Mouse (Mus musculus) layer of hippocampus, adult 9-11 months (tissue): ENCODE results near the gene Rhog.

Source experiments
- DNase-seq: peaks from one replicate; pipeline ENCODE4 v3.0.0; 2022

Gene Rhog

GRCm38 (mm10) chr7:102249896-102250630 is 5.8 kb downstream of the Rhog start:
- DNase-seq: peak; percentile 70

DNA sequence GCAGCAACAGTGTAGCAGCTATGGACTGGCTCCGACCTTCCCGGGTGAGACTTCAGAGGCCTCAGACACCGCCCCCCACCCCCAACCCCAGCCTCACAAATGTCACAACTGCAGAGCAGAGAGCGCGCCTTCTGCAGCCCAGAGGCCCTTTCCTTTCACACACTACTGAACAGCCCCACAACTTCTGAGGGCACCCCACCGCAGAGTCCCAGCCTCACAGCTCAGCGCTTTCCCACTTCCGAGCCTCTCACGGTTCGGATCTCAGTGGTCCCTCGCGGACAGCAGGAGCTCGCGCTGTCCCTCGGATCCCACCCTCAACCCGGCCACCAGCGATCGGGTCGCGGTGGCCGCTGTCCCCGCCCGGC is 6.3 kb downstream of the Rhog start:
- no peak for DNase-seq

- DNase-seq: no peak
Observed at GRCm38 (mm10) chr7:102248691-102249404, 7.0 kb downstream of the Rhog start.

DNA sequence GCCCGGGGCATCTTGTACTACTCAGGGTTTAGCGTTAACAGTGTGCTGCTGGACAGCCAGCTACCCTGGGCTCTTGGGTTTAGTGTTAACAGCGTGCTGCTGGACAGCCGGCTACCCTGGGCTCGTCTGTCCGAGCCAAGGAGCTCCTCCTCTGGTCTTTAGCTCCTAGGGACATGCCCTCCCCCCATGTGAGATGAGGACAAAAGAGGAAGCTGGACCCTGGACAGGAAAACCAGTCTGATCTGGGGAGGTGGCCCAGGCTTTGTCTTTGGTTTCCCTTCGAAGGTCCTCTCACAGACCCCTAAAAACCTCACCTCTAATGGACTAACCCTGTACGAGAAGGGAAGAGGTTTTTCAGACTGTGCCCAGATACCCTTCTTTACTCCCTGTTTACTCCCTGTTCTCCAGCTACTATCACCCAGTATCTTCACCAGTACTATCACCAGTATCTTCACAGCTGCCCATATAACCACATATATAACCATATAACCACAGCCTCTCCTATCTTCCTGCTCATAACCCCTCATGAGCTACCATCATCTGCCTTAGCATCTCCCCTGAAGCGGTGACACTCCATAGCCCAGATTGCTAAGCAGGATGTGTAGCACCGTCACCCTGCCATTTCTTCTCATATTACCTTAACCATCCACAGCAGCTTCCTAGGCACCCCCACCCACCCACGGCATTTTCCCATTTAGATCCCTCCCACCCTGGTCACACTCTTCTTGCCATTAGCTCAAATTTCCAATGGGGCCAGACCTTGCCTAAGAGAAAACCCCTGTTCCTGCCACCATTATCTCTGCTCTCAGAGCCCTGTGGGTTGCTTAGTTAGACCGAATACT is 8.7 kb downstream of the Rhog start:
- DNase-seq: no peak

GRCm38 (mm10) chr7:102246265-102246664 is 9.6 kb downstream of the Rhog start:
- DNase-seq: no peak

DNA sequence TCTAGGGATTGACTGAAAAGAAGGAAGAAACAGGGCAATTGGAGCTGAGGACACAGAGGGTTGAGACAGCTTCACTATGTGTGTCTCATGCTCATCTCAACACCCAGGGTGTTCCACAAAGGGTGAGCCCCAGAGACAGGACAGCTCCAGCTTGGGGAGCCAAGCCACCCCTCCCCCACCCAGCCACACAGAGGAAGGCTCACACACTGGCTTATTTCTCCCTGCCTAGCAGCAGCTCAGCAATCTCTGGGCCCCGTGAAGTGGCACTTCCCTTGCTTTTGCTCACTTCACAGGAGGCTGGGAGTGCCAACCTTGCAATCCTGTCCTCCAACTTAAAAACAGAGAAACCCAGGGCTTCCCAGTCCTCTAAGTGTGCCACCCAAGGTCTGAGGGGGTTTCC is 10.1 kb downstream of the Rhog start:
- DNase-seq: peak; percentile 83

- no peak for DNase-seq
Observed at GRCm38 (mm10) chr7:102244782-102245535, 10.9 kb downstream of the Rhog start.

DNA sequence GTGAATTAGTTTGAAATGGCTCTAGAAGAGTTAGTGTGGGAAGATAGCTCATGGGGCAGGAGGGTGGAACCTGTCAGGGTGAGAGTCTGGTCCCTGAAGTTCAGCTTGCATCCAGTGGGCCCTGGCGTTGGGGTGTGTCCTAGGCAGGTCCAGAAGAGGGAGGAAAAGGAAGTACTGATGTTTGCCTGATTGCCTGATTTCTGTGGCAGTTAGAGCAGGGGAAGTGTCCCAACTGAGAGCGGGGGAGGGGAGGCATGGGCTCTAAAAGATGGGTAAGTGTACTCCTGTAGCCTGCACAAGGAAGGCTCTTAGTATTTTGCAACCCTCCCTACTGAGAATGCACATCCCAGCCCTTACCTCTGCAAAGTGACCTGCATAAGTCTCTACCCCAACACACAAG is 12.0 kb downstream of the Rhog start:
- DNase-seq: no peak

- no peak for DNase-seq
Observed at GRCm38 (mm10) chr7:102242917-102243316, 12.9 kb downstream of the Rhog start.

DNA sequence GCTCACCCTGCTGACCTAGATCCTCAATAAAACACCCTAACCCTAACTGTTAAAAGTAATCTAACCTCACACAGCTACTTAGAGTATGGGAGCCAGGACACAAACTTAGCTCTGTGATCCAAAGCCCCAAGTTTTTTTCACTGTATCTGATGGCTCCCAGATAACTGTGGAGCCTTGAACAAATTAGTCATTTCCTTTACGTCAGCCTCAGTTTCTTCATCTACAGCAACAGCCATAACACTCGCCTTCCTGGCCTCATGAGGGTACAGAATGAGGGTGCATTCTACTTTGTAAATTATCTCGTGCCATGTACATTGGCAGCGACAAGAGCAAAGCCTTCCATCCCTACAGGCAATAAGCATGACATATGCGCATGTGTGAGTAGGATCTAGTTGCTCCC is 13.5 kb downstream of the Rhog start:
- DNase-seq: no peak

DNA sequence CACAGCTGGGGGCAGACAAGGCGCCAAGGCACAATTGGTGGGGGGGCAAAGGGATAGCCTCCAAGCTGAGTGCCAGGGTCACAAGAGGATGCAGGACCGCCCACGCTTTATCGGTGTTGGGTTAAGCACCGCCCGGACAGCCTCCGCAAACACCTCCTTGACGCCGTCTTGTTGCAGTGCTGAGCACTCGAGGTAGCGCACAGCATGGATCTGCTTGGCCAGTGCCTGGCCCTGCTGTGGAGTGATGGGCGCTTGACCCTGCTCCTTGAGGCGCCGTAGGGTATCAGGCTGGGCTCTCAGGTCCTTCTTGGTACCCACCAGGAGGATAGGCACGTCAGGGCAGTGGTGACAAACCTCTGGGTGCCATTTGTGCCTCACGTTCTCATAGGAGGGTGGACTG is 16.3 kb downstream of the Rhog start:
- no peak for DNase-seq

- peak; percentile 82 for DNase-seq
Observed at GRCm38 (mm10) chr7:102238686-102239286, 17.1 kb downstream of the Rhog start.

DNA sequence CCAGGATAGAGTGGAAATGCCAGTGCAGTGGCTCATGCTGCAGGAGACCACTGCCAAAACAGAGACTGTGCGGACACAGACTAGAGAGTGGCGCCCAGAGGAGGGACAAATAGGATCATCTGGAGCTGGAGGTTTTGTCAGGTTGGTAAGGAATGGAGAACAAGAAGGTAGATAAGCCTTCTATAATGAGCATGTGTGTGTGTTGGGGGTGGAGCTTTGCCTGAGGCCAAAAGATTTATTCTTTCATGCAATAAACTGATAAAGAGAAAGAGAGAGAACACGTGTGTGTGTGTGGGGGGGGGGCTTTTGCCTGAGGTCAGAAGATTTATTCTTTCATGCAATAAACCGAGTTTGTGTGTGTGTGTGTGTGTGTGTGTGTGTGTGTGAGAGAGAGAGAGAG is 22.8 kb downstream of the Rhog start:
- DNase-seq: no peak

GRCm38 (mm10) chr7:102229814-102230213 is 26.0 kb downstream of the Rhog start:
- DNase-seq: no peak

GRCm38 (mm10) chr7:102228049-102228670 is 27.7 kb downstream of the Rhog start:
- no peak for DNase-seq

- DNase-seq: no peak
Observed at GRCm38 (mm10) chr7:102226051-102226450, 29.8 kb downstream of the Rhog start.

DNA sequence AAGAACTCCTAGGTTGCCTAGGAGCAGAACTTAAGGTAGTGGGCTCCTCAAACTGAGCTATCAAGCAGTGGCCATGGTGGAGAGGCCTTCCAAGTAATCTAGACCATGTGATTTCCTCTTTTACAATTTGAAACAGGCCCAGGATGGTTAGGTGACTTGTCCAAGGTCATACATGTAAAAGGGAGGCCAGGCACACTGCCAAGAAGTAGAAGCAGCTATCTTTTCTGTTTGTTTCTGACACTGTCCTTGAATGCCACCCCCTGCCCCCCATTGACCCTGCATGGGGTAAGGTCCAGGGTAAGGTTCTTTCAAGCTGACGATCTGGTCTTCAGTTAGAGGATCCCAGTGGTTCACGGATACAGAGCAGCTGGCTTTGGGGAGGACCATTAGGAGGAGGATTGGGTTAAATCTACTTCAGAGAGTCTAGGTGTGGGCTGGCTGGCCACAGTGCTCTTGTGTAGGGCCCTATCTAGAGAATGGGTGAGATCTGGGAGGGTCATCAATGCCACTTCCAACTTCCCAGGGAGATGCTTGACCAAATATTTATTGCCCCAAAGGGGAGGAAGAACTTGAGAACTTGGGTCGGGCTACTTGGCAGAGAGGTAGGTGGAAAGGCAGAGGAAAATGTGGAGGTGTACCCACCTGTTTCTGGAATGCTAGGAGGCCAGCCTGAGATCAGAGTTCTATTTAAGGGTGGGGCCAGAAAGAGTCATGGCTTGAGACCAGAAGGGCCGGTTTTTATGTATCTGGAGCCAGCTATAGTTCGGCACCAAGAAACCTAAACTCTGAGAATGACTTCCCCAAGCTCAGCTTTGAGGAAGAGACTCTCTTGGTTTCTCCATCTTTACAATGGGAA is 31.7 kb downstream of the Rhog start:
- DNase-seq: no peak

DNA sequence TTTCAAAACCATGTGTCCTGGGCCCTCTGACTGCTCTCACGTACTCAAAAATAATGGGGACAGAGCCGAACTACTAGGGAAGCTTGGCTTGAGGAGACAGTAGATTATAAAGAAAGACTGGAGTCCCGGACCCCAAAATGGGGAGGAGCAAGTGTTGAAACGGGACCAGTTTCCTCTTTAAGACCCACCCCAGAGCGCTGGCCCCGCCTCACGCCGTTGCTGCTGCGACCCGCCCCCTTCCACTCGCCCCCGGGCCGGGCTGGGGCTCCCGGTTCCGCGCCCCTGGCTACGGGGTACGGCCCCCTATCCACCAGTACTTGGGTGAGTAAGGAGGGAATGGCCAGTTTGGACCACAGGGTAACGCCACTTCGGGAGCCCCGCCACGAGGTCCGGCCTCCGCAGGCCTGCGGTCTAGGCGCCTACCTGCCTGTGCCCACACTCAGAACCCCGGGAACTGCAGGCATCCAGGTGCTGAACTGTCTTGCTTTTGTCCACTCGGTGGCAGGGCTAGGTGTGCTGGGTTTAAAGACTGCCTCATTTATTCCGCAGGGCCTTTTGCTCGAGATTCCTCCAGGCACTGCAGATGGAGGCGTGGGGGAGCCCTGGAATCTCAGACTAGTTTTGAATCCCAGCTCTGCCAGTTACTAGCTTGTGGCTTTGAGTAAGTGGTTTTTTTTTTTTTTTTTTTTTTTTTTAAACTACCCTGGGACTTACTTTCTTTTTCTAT is 32.9 kb downstream of the Rhog start:
- DNase-seq: peak; percentile 50

GRCm38 (mm10) chr7:102222336-102222735 is 33.5 kb downstream of the Rhog start:
- DNase-seq: no peak

DNA sequence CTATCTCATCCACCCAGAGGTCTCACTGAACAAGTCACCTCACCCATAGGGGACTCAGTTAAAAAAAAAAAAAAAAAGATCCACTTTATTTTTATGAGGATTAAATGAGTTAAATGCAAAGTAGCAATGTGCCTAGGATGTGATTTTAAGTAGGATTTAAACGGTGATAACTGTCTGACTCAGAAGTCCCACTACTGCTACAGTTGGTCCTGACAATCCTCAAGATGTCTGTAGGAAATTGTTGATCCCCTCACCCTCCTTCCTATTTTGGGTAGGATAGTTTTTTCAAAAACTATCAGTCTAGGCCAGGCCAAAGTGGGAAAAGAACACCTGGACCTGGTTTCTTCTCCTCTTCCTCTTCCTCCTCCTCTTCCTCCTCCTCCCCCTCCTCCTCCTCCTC is 34.0 kb downstream of the Rhog start:
- DNase-seq: no peak
